Mouse (Mus musculus) spleen, adult 2 months (tissue): Measurements from ENCODE around the gene Rptor.

Experiments
- CTCF ChIP-seq: fragments of 200-500 bp; IDR thresholded peaks from 2 replicates; pipeline ENCODE4 v1.5.1; 2011; ENCODE audit warnings: mild to moderate bottlenecking, inconsistent platforms; ENCODE audit not compliant: insufficient read depth, insufficient read length, insufficient replicate concordance; ENCODE audit errors: extremely low read depth
- POLR2A ChIP-seq: fragments of 200-500 bp; IDR thresholded peaks from 2 replicates; pipeline ENCODE4 v1.6.1; 2011; ENCODE audit warnings: low read depth, low read length, inconsistent platforms

GRCm38 (mm10) chr11:119657534-119657933 is 54.8 kb downstream of the Rptor start:
- TF ChIP-seq POLR2A (no peak), CTCF (no peak)
